Mouse (Mus musculus) embryonic fibroblast, embryonic 13.5 days (primary cell): Measurements from ENCODE around the gene Ap3d1.

Source experiments
- CTCF ChIP-seq: IDR thresholded peaks from 2 replicates; pipeline ENCODE4 v1.5.1; 2011; ENCODE audit warnings: mild to moderate bottlenecking, control low read depth, low read length, moderate library complexity, borderline replicate concordance; ENCODE audit not compliant: insufficient read depth
- POLR2A ChIP-seq: IDR thresholded peaks from 2 replicates; pipeline ENCODE4 v1.6.1; 2011; ENCODE audit warnings: low read depth, mild to moderate bottlenecking, control low read depth, low read length, moderate library complexity

GRCm38 (mm10) chr10:80705479-80705878, 36.6 kb downstream of the Ap3d1 start:
- TF ChIP-seq POLR2A (no peak; the same call in 1 of the 2 replicates), CTCF (no peak)
